In the genomic region with DNA sequence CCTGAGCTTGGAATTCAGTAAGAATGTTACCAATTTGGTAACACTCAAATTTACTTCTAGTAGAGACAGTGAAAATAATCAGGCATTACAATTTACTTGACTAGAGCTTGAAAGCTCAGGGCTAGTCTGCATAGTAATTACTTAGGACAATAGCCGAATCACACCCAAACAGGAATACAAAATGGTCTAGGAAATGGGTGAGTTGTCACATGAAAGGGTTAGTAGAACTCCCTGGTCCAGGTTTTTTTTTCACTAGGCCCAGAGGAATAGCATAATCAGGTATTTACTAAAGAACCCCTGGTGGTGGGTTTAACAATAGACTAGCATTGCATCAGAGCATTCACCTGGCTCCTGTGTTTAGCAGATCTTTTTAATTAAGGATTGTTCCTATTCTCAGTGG, we compare ENCODE assay signal across 1 mouse cellular context. TPM values are rescaled to one million over a fixed set of nuclear protein-coding genes. Genes with fewer than 3 reads are reported as not detected.
"Had no signal": no experiment of that assay in that cellular context is flagged by ENCODE, and none has a peak within 500 bp of the region (broad histone marks: within the 10 kb centered on the region; RNA-seq: fewer than 3 reads in every experiment).

No protein-coding gene starts in this region.

RNA-seq across cellular contexts. Expression of a gene that starts 41.1 kb away (rescaled TPM):
- total RNA-seq: hematopoietic stem cell, adult 5-6 weeks had no signal
